Mouse (Mus musculus) CD4-positive, CD25-positive, alpha-beta regulatory T cell, adult 4 months (primary cell): ENCODE measurements around the gene Dcp1b. TPM values are rescaled to one million over a fixed set of nuclear protein-coding genes. Genes with fewer than 3 reads are reported as not detected.

Experiments used
- ATAC-seq: one replicate; pipeline ENCODE4 v1.8.0; 2017
- polyA plus RNA-seq, 2 experiments: library from polyadenylated mRNA; unstranded; fragments of 100-300 nt; shearing (Covaris generic); gene quantifications; one replicate each; pipeline ENCODE4 v1.2.1; 2017

The Dcp1b gene
- polyA plus RNA-seq, 2 experiments from 2014 or later = 15.1 to 19.9 TPM

DNA sequence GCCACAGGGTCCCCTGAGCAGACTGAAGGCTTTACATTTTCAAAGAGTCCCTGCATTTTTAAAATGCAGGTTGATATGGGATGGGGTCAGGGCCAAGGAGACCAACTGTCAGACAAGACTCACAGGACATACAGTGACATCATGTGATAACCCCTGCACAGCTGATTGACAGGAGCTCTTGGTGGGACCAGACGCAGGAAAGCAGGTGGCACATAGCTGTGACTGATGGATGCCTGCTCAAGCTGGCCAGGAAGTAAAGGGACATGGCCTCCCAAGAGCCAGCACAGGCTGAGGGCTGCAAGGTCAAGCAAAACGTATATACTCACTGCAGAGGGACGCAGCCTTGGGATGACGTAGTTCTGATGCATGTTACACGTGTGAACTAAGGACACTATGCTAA lies 60.4 kb downstream of the Dcp1b start:
- no peak for ATAC-seq

DNA sequence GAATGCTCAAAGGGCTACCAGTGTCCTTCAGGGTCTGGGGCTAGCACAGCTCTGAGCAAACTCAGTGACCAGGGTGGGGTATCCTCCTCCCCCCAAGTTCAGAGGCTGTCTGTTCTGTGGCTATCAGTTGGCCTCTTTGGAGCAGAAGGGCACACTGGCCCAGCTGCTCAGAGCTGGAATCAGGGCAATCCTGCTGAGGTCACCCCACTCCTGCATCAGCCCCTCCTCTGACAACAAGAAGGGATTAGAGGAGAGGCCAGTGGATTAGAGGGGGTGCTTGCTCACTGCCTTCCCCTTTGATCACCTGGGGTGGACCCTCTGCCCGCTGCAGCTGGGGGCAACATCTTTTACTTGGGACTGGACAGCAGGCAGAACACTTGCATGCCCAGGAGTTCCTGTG lies 61.2 kb downstream of the Dcp1b start, which contains the start of gene Cacna2d4:
Gene Cacna2d4, plus strand, starts transcription at position 286 of the 400 bp plus-strand sequence.
- no peak for ATAC-seq

DNA sequence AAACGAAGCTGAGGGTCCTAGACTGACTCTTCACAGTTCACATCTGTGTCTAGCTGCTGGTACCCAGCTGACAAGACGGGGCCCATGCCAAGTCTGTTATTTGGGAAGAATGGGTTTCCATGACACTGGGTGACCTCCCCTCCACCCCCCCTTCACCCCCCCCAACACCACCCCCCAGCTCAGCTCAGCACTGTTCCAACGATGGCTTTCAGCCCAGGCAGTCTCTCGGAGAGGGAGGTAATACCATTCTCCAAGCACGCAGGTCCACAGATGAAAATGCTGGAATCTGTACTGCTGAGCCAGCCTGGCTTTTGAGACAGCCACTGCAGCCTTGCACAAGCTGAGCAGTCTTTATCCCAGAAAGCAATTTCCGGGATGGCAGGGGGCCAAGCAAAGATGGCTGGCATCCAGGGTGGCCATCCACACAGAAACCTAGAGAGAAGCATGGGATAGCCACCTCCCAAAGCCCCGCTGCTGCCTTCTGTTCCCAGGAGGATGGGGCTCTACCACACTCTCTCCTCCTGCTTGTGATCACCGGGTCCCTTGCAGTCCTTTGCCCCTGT lies 62.5 kb downstream of the Dcp1b start:
- ATAC-seq = no peak

DNA sequence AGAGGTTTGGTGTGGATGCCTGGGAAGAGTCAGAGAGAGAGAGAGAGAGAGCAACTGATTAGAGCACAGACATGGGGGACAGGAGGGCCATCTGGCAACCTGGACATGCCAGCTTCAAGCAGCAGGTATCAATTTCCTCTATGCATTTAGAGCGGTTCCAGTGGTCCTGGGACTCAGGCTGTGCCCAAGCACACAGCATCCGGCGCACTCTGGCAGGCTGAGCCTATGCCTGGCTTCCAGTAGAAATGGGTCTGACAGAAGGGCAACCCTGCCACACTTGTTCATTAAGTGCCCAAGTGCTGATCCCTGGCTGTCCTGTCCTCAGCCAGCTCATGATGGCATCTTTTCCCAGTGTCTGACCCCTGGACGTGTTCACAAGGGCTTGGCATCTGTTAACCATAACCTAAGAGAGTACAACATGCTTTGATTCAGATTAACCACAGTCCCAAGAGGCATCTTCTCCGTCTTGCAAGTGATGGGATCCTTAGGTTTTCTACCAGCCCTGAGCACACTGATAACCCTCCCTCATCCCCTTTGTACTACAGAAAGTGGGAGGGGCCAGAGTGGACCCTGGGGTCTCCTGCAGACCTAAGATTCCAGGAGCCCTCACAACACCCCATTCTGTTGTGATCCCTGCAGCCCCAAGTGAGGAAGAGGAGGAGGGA lies 64.4 kb downstream of the Dcp1b start:
- no peak for ATAC-seq

DNA sequence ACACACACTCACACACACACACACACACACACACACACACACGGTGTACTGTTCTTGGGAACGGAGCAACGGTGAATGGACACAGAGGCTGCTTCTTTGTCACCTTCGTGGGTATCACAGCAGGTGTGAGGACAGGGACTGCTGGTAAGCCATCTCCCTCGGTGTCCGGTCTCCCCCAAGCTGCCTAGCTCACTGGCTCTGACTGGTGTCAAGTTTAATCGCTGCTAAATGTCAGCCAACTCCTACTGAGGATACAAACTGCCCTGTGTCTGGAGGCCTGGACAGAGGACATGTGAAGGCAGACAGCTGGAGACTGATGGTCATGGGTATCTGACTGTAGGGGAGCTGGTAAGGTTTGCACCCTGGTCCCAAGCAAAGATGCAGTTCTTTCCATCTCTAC lies 65.2 kb downstream of the Dcp1b start:
- ATAC-seq = no peak

DNA sequence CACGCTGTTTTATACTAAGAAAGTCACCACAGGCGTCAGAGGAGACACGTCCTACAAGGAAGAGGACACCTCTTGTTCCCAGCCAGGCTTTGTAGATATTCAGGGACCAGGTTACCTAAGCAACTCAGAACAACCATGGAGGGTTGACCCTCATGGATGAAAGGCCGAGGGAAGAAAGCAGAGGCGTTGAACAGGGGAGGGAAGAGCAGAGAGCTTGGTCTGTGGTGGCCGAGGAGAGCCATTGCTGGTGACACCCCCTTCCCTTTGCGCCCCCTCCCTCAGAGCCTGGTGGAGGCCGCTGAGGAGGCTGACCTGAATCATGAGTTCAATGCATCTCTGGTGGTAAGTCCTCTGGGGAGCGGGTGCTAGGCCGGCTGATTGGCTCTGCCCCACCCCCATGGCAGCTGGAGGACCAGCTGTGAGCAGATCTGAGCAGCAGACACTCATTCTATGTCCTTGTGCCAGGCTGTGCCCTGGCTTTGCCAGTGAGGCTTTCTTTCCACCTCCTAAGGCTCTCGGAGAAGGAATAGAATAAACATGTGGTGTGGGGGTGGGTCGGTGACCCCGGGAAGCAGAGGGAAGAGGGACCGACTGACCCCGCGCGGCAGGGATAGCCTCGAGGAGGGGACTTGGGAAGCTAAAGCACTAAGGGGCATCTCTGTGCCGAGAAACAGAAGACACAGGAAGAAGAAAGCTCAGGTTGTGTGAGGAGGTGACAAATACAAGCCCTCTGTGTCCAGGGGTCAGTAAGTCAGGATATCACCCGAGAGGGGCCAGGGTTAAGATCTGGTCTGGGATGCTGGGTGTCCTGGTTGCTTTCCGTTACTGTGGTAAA lies 66.0 kb downstream of the Dcp1b start:
- no peak for ATAC-seq

DNA sequence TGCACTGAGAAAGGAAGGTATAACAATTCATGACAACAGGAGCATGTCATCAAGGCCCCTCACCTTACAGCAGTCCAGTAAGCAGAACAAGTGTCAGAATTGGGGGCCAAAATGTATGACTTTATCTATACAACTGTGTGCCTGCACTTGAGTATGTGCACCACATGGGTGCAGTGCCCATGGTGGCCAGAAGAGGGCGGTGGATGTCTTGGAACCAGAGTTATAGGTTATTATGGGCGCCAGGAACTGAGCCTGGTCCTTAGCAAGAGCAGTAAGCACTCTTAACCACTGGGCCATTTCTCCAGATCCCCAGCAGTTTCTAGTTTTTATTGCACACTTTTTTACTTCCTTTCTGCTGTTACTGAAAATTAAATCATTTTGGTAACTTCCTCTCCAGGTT lies 71.0 kb downstream of the Dcp1b start:
- no peak for ATAC-seq

DNA sequence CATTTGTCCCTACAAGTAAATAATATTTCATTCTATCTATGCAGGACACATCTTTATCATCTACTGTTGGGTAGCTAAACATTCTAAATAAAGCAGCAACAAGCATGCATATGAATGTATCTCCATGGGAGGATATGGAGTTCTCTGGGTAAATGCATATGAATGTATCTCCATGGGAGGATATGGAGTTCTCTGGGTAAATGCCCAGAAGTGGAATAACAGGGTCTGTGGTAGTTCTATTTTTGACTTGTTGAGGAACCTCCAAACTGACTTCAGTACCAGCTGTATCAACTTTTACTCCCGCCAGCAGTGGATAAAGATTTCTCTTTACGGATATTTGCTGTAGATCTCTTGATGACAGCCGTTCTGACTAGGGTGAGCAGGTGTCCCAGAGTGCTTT lies 73.5 kb downstream of the Dcp1b start:
- ATAC-seq = no peak

DNA sequence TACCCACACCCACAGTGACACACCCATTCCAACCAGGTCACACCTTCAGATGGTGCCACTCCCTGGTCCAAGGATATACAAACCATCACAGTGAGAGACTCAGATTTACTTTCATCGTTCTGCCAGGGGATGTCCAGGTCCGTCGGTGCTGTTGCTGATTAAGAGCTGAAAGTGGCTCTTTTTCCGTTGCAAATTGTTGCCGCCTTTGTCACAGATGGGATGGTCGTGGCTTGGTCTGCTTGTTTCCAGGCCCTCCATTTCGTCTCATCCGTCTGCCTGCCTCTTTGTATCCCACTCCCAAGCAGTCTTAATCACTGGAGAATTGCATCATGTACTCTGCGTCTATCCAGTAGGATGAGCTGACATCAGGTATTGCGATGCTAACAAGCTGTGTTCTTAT lies 74.7 kb downstream of the Dcp1b start:
- ATAC-seq = no peak

DNA sequence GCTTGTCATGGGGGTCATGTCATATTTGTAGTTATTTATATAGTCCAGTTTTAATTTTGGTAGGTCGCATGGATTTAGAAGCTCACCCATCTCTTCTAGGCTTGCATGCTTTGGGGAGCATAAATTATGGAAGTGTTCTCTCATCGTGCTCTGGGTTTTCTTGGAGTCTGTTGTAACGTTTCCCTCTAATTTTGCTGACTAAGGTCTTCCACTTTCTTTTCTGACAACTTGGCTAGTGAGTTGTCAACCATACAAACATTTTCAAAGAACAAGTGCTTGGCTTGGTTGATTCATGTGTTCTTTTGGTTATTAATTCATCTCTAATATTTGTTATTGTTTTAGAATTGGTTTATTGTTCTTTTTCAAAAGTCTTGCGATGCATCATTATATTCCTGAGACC lies 76.7 kb downstream of the Dcp1b start:
- ATAC-seq = no peak

Other genes with a start within 250 kb of the Dcp1b start
- 1 to 10 TPM in 1 of 2 experiments, under 1 TPM in 1; 0.49 to 1.4 TPM for gene Cacna1c, start 21.2 kb downstream of the Dcp1b start, polyA plus RNA-seq
- 10 to 100 TPM; 13.5 to 16.6 TPM for gene Cacna2d4, start 61.3 kb downstream of the Dcp1b start, polyA plus RNA-seq
- gene Lrtm2, start 155.5 kb downstream of the Dcp1b start, polyA plus RNA-seq = under 1 TPM in 1 of 2 experiments, not detected in 1; 0.66 TPM
- 10 to 100 TPM in 1 of 2 experiments, 1 to 10 TPM in 1; 7.7 to 10.3 TPM for gene Adipor2, start 242.5 kb downstream of the Dcp1b start, polyA plus RNA-seq